Mouse (Mus musculus): ENCODE data around the gene Spag5. TPM values are rescaled to one million over a fixed set of nuclear protein-coding genes. Genes with fewer than 3 reads are reported as not detected.
A peak's percentile ranks its signal among the peaks of the same experiment; 100 is the strongest.

Spag5 gene
- polyA plus RNA-seq, 1 experiment from 2014 or later = 63.0 TPM

GRCm38 (mm10) chr11:78360789-78361131 is 59.4 kb downstream of the Spag5 start:
- Histone ChIP-seq H3K9ac (no peak overlapping the region), H3K9me3 (no peaks in the 10 kb centered on the region), H3K36me3 (replicated peaks) (no peaks in the 10 kb centered on the region), H3K4me3 (replicated peaks) (no peak overlapping the region), H3K27ac (no peak overlapping the region), H3K4me1 (peaks cover 6% of the 10 kb centered on the region; the same call in 1 of the 2 replicates), H3K27me3 (0 out of 2 replicates have a peak, but pooled peaks cover 4% of the 10 kb centered on the region), H3K4me2 (peak overlapping the region; percentile 46; the same call in 1 of the 2 replicates)
- WGBS = 68% methylated on average over 2 of the region's 2 CpGs
- ATAC-seq (ENCODE audit: low FRiP score) = 0 out of 2 replicates have a peak, but pooled peaks have one; percentile 4

DNA sequence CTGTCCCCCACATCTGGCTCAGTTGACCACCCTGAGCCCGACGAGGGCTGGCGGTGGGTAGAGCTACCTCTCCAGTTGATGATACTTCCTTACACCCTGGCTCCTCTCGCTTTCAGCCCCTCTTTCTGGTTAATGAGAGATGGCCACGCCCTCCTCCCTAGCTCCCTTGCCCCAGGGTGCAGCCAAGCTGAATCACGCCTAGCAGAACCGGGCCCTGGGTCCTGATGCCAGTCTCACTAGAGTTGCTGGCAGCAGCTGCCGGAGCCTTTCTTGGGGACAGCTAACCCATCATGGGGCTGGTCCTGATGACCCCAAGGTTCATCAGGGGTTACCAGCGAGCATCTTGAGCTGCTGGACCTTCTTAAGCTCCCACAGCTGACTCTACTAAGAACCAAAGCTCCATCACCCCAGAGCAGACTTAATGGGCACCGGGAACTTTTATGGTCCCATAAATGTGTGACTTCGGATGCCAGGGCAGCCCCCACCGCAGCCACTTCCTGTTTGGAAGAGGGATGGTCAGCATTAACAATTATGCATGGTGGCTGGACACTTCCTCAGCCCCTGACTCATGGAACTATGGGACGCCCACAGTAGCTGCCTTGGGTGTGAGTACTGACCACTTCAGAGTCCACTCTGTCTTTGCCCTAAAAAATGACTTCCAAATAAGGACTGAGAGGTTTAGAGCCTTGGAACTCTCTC is 62.1 kb downstream of the Spag5 start:
- H3K9ac ChIP-seq = no peak overlapping the region
- peaks cover 6% of the 10 kb centered on the region; the same call in 1 of the 2 replicates for H3K4me1 ChIP-seq
- no peak for ATAC-seq (ENCODE audit: low FRiP score)
- H3K27me3 ChIP-seq = 0 out of 2 replicates have a peak, but pooled peaks cover 3% of the 10 kb centered on the region
- no peaks in the 10 kb centered on the region for H3K36me3 ChIP-seq (replicated peaks)
- 83% methylated on average over 13 of the region's 13 CpGs for WGBS
- no peak overlapping the region for H3K4me3 ChIP-seq (replicated peaks)
- H3K9me3 ChIP-seq = no peaks in the 10 kb centered on the region
- no peak overlapping the region for H3K4me2 ChIP-seq
- H3K27ac ChIP-seq = no peak overlapping the region

GRCm38 (mm10) chr11:78364103-78364502 is 62.8 kb downstream of the Spag5 start:
- Histone ChIP-seq H3K9ac (no peak overlapping the region), H3K27ac (no peak overlapping the region), H3K27me3 (no peaks in the 10 kb centered on the region)

GRCm38 (mm10) chr11:78367456-78368225 is 66.3 kb downstream of the Spag5 start:
- no peaks in the 10 kb centered on the region for H3K27me3 ChIP-seq
- no peaks in the 10 kb centered on the region for H3K9me3 ChIP-seq
- H3K4me2 ChIP-seq = no peak overlapping the region
- no peak overlapping the region for H3K9ac ChIP-seq
- H3K4me3 ChIP-seq (replicated peaks) = no peak overlapping the region
- 0 out of 2 replicates have a peak, but pooled peaks cover 5% of the 10 kb centered on the region for H3K4me1 ChIP-seq
- 88% methylated on average over 15 of the region's 15 CpGs for WGBS
- H3K36me3 ChIP-seq (replicated peaks) = no peaks in the 10 kb centered on the region
- no peak overlapping the region for H3K27ac ChIP-seq
- ATAC-seq (ENCODE audit: low FRiP score) = no peak

More at GRCm38 (mm10) chr11:78364103-78364502, 62.8 kb downstream of the Spag5 start:
- no peak for ATAC-seq (ENCODE audit: low FRiP score)
- WGBS = 62% methylated on average over 8 of the region's 8 CpGs
- no peaks in the 10 kb centered on the region for H3K36me3 ChIP-seq (replicated peaks)
- no peak overlapping the region for H3K4me2 ChIP-seq
- H3K4me1 ChIP-seq = peaks cover 6% of the 10 kb centered on the region; the same call in 1 of the 2 replicates
- no peaks in the 10 kb centered on the region for H3K9me3 ChIP-seq
- no peak overlapping the region for H3K4me3 ChIP-seq (replicated peaks)

DNA sequence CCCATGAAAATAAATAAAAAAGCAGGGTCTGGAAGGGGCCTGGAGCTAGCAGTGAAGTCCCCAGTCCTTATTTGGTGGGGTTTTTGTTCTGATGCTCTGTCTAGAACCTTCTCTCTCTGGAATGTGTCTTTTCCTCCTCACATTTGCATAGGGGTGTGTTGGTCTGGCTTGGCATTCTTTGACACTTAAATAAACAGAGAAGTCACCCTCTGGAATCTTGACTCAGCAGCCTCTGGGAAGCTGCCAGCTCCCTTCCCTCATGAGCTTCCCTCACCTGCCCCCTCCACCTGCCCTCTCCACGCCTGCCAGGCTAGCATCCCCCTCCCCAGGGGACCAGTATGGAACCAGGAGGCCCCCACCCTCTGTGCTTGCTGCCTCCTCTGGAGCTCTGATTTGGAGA is 69.1 kb downstream of the Spag5 start:
- H3K36me3 ChIP-seq (replicated peaks) = no peaks in the 10 kb centered on the region
- H3K4me2 ChIP-seq = no peak overlapping the region
- 0 out of 2 replicates have a peak, but pooled peaks cover 4% of the 10 kb centered on the region for H3K4me1 ChIP-seq
- H3K9me3 ChIP-seq = no peaks in the 10 kb centered on the region
- H3K27ac ChIP-seq = no peak overlapping the region
- no peaks in the 10 kb centered on the region for H3K27me3 ChIP-seq
- 46% methylated on average over 1 of the region's 1 CpGs for WGBS
- no peak for ATAC-seq (ENCODE audit: low FRiP score)
- H3K4me3 ChIP-seq (replicated peaks) = no peak overlapping the region
- H3K9ac ChIP-seq = no peak overlapping the region

DNA sequence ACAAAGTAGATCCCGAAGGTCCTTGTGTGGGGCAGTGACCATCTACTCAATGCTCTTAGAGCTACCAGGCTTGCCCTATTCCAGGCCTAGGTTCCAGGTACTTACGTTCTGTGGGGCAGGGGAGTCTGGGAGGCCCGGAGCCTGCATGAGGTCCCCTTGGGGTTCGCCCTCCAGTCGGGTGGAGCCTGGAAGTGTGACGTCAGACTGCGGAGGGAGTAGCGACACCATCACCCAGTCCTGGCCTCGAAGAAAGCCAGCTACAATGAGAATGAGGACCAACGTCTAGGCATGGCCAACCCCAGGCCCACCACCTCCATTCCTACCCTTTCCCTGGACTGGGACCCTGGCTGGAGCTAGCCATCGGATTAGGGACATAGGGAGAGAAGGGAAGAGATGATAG is 70.4 kb downstream of the Spag5 start:
- WGBS = 94% methylated on average over 11 of the region's 11 CpGs
- ATAC-seq (ENCODE audit: low FRiP score) = no peak
- no peak overlapping the region for H3K4me2 ChIP-seq

More for the DNA sequence above, 70.4 kb downstream of the Spag5 start:
- no peak overlapping the region for H3K27ac ChIP-seq
- H3K4me1 ChIP-seq = 0 out of 2 replicates have a peak, but pooled peaks cover 4% of the 10 kb centered on the region
- H3K9me3 ChIP-seq = no peaks in the 10 kb centered on the region
- H3K27me3 ChIP-seq = no peaks in the 10 kb centered on the region
- H3K4me3 ChIP-seq (replicated peaks) = no peak overlapping the region
- H3K36me3 ChIP-seq (replicated peaks) = no peaks in the 10 kb centered on the region
- H3K9ac ChIP-seq = no peak overlapping the region

Other genes starting within 250 kb of the Spag5 start
- 33.1 and 35.5 TPM in 2 replicates for gene Eral1, start 221.1 kb upstream of the Spag5 start, polyA plus RNA-seq (2016; fragmentation: Nextera tagmentation; extraction: Ambion mirVana)
- gene Fam222b, start 206.9 kb upstream of the Spag5 start, polyA plus RNA-seq (2016; fragmentation: Nextera tagmentation; extraction: Ambion mirVana) = 22.3 and 25.5 TPM in 2 replicates
- 121 and 127 TPM in 2 replicates for gene Traf4, start 135.9 kb upstream of the Spag5 start, polyA plus RNA-seq (2016; fragmentation: Nextera tagmentation; extraction: Ambion mirVana)
- 8.8 and 9.4 TPM in 2 replicates for gene Nek8, start 124.9 kb upstream of the Spag5 start, polyA plus RNA-seq (2016; fragmentation: Nextera tagmentation; extraction: Ambion mirVana)
- gene Tlcd1, start 124.8 kb upstream of the Spag5 start, polyA plus RNA-seq (2016; fragmentation: Nextera tagmentation; extraction: Ambion mirVana) = 5.5 and 6.9 TPM in 2 replicates
- gene Rpl23a, start 117.9 kb upstream of the Spag5 start, polyA plus RNA-seq (2016; fragmentation: Nextera tagmentation; extraction: Ambion mirVana) = 931 and 997 TPM in 2 replicates
- 44.5 and 49.8 TPM in 2 replicates for gene Rab34, start 113.1 kb upstream of the Spag5 start, polyA plus RNA-seq (2016; fragmentation: Nextera tagmentation; extraction: Ambion mirVana)
- 1.4 and 1.5 TPM in 2 replicates for gene Proca1, start 108.1 kb upstream of the Spag5 start, polyA plus RNA-seq (2016; fragmentation: Nextera tagmentation; extraction: Ambion mirVana)
- 45.1 and 48.3 TPM in 2 replicates for gene Sdf2, start 55.8 kb upstream of the Spag5 start, polyA plus RNA-seq (2016; fragmentation: Nextera tagmentation; extraction: Ambion mirVana)
- gene Supt6, start 55.5 kb upstream of the Spag5 start, polyA plus RNA-seq (2016; fragmentation: Nextera tagmentation; extraction: Ambion mirVana) = 38.9 and 43.2 TPM in 2 replicates
- 79.8 and 93.9 TPM in 2 replicates for gene 2610507B11Rik, start 39.8 kb upstream of the Spag5 start, polyA plus RNA-seq (2016; fragmentation: Nextera tagmentation; extraction: Ambion mirVana)
- gene BC030499, start 10.7 kb upstream of the Spag5 start, polyA plus RNA-seq (2016; fragmentation: Nextera tagmentation; extraction: Ambion mirVana) = 0.41 and 0.52 TPM in 2 replicates
- gene Aldoc, start 21.4 kb downstream of the Spag5 start, polyA plus RNA-seq (2016; fragmentation: Nextera tagmentation; extraction: Ambion mirVana) = 26.9 and 31.6 TPM in 2 replicates
- 58.8 and 62.5 TPM in 2 replicates for gene Pigs, start 26.9 kb downstream of the Spag5 start, polyA plus RNA-seq (2016; fragmentation: Nextera tagmentation; extraction: Ambion mirVana)
- 75.6 and 76.5 TPM in 2 replicates for gene Unc119, start 42.0 kb downstream of the Spag5 start, polyA plus RNA-seq (2016; fragmentation: Nextera tagmentation; extraction: Ambion mirVana)
- 0.06 TPM in 1 of 2 replicates, not detected in the other for gene Foxn1, start 85.0 kb downstream of the Spag5 start, polyA plus RNA-seq (2016; fragmentation: Nextera tagmentation; extraction: Ambion mirVana)
- not detected in 2 replicates for gene Slc13a2, start 120.7 kb downstream of the Spag5 start, polyA plus RNA-seq (2016; fragmentation: Nextera tagmentation; extraction: Ambion mirVana)
- 18.4 and 19.2 TPM in 2 replicates for gene Slc46a1, start 164.2 kb downstream of the Spag5 start, polyA plus RNA-seq (2016; fragmentation: Nextera tagmentation; extraction: Ambion mirVana)
- 32.1 and 34.8 TPM in 2 replicates for gene Sarm1, start 196.2 kb downstream of the Spag5 start, polyA plus RNA-seq (2016; fragmentation: Nextera tagmentation; extraction: Ambion mirVana)
- gene Vtn, start 197.6 kb downstream of the Spag5 start, polyA plus RNA-seq (2016; fragmentation: Nextera tagmentation; extraction: Ambion mirVana) = 32.8 and 36.9 TPM in 2 replicates
- gene Sebox, start 201.9 kb downstream of the Spag5 start, polyA plus RNA-seq (2016; fragmentation: Nextera tagmentation; extraction: Ambion mirVana) = not detected in 2 replicates
- gene Tmem199, start 210.6 kb downstream of the Spag5 start, polyA plus RNA-seq (2016; fragmentation: Nextera tagmentation; extraction: Ambion mirVana) = 76.8 and 79.7 TPM in 2 replicates
- gene Poldip2, start 210.7 kb downstream of the Spag5 start, polyA plus RNA-seq (2016; fragmentation: Nextera tagmentation; extraction: Ambion mirVana) = 161 and 169 TPM in 2 replicates
- gene Tnfaip1, start 234.8 kb downstream of the Spag5 start, polyA plus RNA-seq (2016; fragmentation: Nextera tagmentation; extraction: Ambion mirVana) = 72.0 and 72.7 TPM in 2 replicates
- 93.8 and 97.1 TPM in 2 replicates for gene Ift20, start 234.8 kb downstream of the Spag5 start, polyA plus RNA-seq (2016; fragmentation: Nextera tagmentation; extraction: Ambion mirVana)
- gene Tmem97, start 249.2 kb downstream of the Spag5 start, polyA plus RNA-seq (2016; fragmentation: Nextera tagmentation; extraction: Ambion mirVana) = 55.3 and 55.7 TPM in 2 replicates